Mouse (Mus musculus): Measurements from ENCODE around the gene Gm20388. TPM values are rescaled to one million over a fixed set of nuclear protein-coding genes. Genes with fewer than 3 reads are reported as not detected.

The Gm20388 gene
- polyA plus RNA-seq, 1 experiment from 2014 or later = not detected

DNA sequence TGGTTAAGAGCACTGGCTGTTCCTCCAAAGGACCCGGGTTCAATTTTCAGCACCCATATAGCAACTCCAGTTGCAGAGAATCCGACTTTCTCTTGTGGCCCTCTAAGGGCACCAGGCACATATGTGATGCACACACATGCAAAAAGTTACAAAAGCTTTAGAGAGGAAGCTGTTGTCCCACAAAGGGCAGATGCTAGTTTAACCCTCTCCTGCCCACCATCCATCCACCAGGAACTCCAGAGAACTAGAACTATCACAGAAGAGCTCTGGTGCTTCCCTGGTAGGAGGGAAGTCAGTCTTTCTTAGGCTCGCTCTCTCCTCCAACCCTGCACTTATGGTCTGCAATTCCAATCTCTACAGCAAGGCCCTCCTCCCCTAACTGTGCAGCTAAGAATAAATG, 3082.4 kb downstream of the Gm20388 start:
- Histone ChIP-seq H3K4me3 (ENCODE audit: low read depth, low read length) (no peak overlapping the region), H3K36me3 (ENCODE audit: control insufficient read depth, insufficient read depth) (no peaks in the 10 kb centered on the region), H3K27ac (ENCODE audit: low read depth, low read length) (no peak overlapping the region), H3K27me3 (replicated peaks; ENCODE audit: control insufficient read depth, insufficient read depth, low read length) (no peaks in the 10 kb centered on the region), H3K9ac (ENCODE audit: low read depth, low read length) (no peak overlapping the region), H3K4me1 (replicated peaks; ENCODE audit: control insufficient read depth, insufficient read depth, low read length) (peaks cover 23% of the 10 kb centered on the region), H3K4me2 (replicated peaks; ENCODE audit: low read depth) (no peak overlapping the region), H3K9me3 (ENCODE audit: control insufficient read depth) (no peaks in the 10 kb centered on the region)
- no peak for ATAC-seq
- WGBS = 66% methylated on average over 3 of the region's 3 CpGs
- TF ChIP-seq CTCF (IDR thresholded peaks at IDR 0.05; ENCODE audit: low read depth) = no peak

GRCm38 (mm10) chr8:122993740-122994139, 3083.1 kb downstream of the Gm20388 start:
- Histone ChIP-seq H3K27me3 (replicated peaks; ENCODE audit: control insufficient read depth, insufficient read depth, low read length) (no peaks in the 10 kb centered on the region), H3K4me3 (ENCODE audit: low read depth, low read length) (no peak overlapping the region), H3K4me2 (replicated peaks; ENCODE audit: low read depth) (no peak overlapping the region; the same call in 1 of the 2 replicates), H3K9me3 (ENCODE audit: control insufficient read depth) (no peaks in the 10 kb centered on the region), H3K4me1 (replicated peaks; ENCODE audit: control insufficient read depth, insufficient read depth, low read length) (peaks cover 20% of the 10 kb centered on the region), H3K36me3 (ENCODE audit: control insufficient read depth, insufficient read depth) (no peaks in the 10 kb centered on the region), H3K27ac (ENCODE audit: low read depth, low read length) (0 out of 2 replicates have a peak overlapping the region, but pooled peaks have one; percentile 1), H3K9ac (ENCODE audit: low read depth, low read length) (no peak overlapping the region)
- no peak for TF ChIP-seq CTCF (IDR thresholded peaks at IDR 0.05; ENCODE audit: low read depth)
- no peak for ATAC-seq
- WGBS = 25% methylated on average over 5 of the region's 5 CpGs

DNA sequence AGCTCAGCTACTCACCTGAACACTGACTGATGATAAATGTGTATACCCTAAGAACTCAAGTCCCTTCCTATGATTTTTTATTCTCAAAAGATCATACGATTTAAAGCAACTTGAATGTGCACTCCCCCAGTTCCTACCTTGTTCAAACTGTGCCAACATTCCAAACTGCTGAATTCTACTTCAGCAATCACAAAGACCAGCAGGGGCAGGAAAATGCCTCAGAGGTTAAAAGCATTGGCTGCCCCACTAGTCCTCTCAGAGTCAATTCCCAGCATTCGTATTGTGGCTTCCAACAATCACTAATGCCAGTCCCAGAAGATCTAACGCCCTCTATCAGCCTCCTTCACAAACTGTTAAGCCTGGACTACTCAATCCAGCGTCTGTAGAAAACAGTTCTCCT, 3087.3 kb downstream of the Gm20388 start:
- H3K4me2 ChIP-seq (replicated peaks; ENCODE audit: low read depth) = no peak overlapping the region
- H3K9ac ChIP-seq (ENCODE audit: low read depth, low read length) = no peak overlapping the region
- H3K4me1 ChIP-seq (replicated peaks; ENCODE audit: control insufficient read depth, insufficient read depth, low read length) = peaks cover 15% of the 10 kb centered on the region
- 69% methylated on average over 4 of the region's 4 CpGs for WGBS
- H3K27me3 ChIP-seq (replicated peaks; ENCODE audit: control insufficient read depth, insufficient read depth, low read length) = no peaks in the 10 kb centered on the region
- no peak overlapping the region for H3K4me3 ChIP-seq (ENCODE audit: low read depth, low read length)
- H3K36me3 ChIP-seq (ENCODE audit: control insufficient read depth, insufficient read depth) = no peaks in the 10 kb centered on the region
- ATAC-seq = no peak
- H3K9me3 ChIP-seq (ENCODE audit: control insufficient read depth) = no peaks in the 10 kb centered on the region
- H3K27ac ChIP-seq (ENCODE audit: low read depth, low read length) = no peak overlapping the region
- no peak for TF ChIP-seq CTCF (IDR thresholded peaks at IDR 0.05; ENCODE audit: low read depth)

DNA sequence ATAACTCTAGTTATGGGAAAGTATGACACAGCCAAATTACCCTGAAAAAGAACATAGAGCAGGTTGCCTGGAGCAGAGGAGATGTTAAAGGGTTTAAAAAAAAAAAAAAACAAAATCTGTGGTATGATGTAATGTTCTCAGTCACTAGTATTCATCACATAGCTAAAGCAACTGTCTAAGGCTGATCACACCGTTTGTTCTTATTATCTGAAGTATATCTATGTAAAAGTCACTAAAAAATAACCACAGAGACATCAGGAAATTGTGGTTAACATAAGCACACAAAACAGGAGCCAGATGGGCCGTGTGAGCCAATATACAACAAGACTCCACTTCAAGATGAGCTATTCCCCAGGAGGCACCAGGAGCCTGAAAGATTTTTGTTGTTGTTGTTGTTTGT, 3089.7 kb downstream of the Gm20388 start:
- Histone ChIP-seq H3K9ac (ENCODE audit: low read depth, low read length) (no peak overlapping the region), H3K27me3 (replicated peaks; ENCODE audit: control insufficient read depth, insufficient read depth, low read length) (no peaks in the 10 kb centered on the region), H3K27ac (ENCODE audit: low read depth, low read length) (no peak overlapping the region), H3K4me2 (replicated peaks; ENCODE audit: low read depth) (no peak overlapping the region), H3K9me3 (ENCODE audit: control insufficient read depth) (no peaks in the 10 kb centered on the region), H3K4me3 (ENCODE audit: low read depth, low read length) (no peak overlapping the region), H3K36me3 (ENCODE audit: control insufficient read depth, insufficient read depth) (no peaks in the 10 kb centered on the region), H3K4me1 (replicated peaks; ENCODE audit: control insufficient read depth, insufficient read depth, low read length) (peaks cover under 1% of the 10 kb centered on the region)
- no peak for ATAC-seq
- 29% methylated on average over 2 of the region's 2 CpGs for WGBS
- no peak for TF ChIP-seq CTCF (IDR thresholded peaks at IDR 0.05; ENCODE audit: low read depth)

DNA sequence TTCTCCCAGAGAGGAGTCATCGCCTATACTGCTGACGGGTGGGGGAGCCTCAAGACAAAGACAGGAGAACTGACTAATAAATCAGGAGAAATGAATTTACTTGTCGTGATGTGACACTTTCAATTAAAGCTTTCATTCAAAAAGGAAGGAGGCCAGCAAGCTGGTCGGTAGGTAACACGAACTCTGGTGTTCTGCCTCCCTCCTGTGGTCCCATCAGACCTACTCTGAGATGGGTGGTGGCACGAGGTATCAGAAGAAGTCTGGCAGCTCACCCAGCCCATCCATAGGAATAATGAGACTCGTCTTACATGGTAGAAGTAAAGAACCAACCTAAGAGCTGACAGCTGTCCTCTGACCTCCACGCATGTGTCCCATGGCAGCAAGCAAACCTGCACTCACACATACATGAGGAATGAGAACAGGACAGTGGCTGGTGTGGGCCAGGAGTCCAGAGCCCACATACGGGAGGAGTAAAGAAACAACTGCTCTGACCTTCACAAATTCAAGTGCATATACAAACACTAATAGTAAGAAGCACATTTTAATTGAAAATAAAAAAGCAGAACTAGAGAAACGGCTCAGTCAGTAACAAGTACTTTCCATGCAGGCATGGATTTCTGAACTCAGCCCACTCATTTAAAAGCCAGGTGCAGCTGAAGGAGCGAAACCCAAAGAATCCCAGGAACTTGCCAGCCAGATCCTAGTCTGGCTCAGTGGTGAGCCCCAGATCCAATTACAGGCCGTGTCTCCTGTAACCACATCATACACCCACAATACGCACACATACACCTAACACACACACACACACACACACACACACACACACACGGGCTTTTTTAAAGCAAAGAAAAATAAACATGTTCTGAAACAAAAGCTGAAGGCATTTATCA, 3093.6 kb downstream of the Gm20388 start:
- no peaks in the 10 kb centered on the region for H3K9me3 ChIP-seq (ENCODE audit: control insufficient read depth)
- no peak overlapping the region; the same call in 1 of the 2 replicates for H3K27ac ChIP-seq (ENCODE audit: low read depth, low read length)
- H3K4me1 ChIP-seq (replicated peaks; ENCODE audit: control insufficient read depth, insufficient read depth, low read length) = peaks cover 13% of the 10 kb centered on the region
- H3K27me3 ChIP-seq (replicated peaks; ENCODE audit: control insufficient read depth, insufficient read depth, low read length) = no peaks in the 10 kb centered on the region
- H3K36me3 ChIP-seq (ENCODE audit: control insufficient read depth, insufficient read depth) = no peaks in the 10 kb centered on the region
- WGBS = 58% methylated on average over 14 of the region's 14 CpGs
- peak; percentile 19; the same call in 1 of the 2 replicates for TF ChIP-seq CTCF (IDR thresholded peaks at IDR 0.05; ENCODE audit: low read depth)
- no peak overlapping the region for H3K9ac ChIP-seq (ENCODE audit: low read depth, low read length)
- no peak overlapping the region for H3K4me3 ChIP-seq (ENCODE audit: low read depth, low read length)
- no peak for ATAC-seq
- no peak overlapping the region for H3K4me2 ChIP-seq (replicated peaks; ENCODE audit: low read depth)

GRCm38 (mm10) chr8:123005328-123005727, 3094.7 kb downstream of the Gm20388 start:
- H3K4me3 ChIP-seq (ENCODE audit: low read depth, low read length) = no peak overlapping the region
- H3K36me3 ChIP-seq (ENCODE audit: control insufficient read depth, insufficient read depth) = no peaks in the 10 kb centered on the region
- peaks cover 13% of the 10 kb centered on the region for H3K4me1 ChIP-seq (replicated peaks; ENCODE audit: control insufficient read depth, insufficient read depth, low read length)
- 32% methylated on average over 3 of the region's 3 CpGs for WGBS
- ATAC-seq = 0 out of 2 replicates have a peak, but pooled peaks have one; percentile 20
- no peaks in the 10 kb centered on the region for H3K27me3 ChIP-seq (replicated peaks; ENCODE audit: control insufficient read depth, insufficient read depth, low read length)
- no peak overlapping the region for H3K9ac ChIP-seq (ENCODE audit: low read depth, low read length)
- no peaks in the 10 kb centered on the region for H3K9me3 ChIP-seq (ENCODE audit: control insufficient read depth)
- no peak for TF ChIP-seq CTCF (IDR thresholded peaks at IDR 0.05; ENCODE audit: low read depth)
- H3K27ac ChIP-seq (ENCODE audit: low read depth, low read length) = peak overlapping the region; percentile 60; the same call in 1 of the 2 replicates
- H3K4me2 ChIP-seq (replicated peaks; ENCODE audit: low read depth) = 0 out of 2 replicates have a peak overlapping the region, but pooled peaks have one; percentile 13
